Mouse (Mus musculus): ENCODE measurements around the gene Scyl2. TPM values are rescaled to one million over a fixed set of nuclear protein-coding genes. Genes with fewer than 3 reads are reported as not detected.
"Not testable (repeated sequence)": the region's sequence is repeated elsewhere in the genome, so short reads cannot be mapped to it uniquely, and the experiment has no call there.

Scyl2 gene
- total RNA-seq, 2 experiments from 2014 or later: 42.9 to 51.9 TPM

- DNase-seq (ENCODE audit: low spot score in 2 of 2): no peak
Observed at GRCm38 (mm10) chr10:89680517-89680916, 5.6 kb downstream of the Scyl2 start.

- no peak for DNase-seq (ENCODE audit: low spot score in 2 of 2)
Observed at GRCm38 (mm10) chr10:89679448-89679847, 6.6 kb downstream of the Scyl2 start.

GRCm38 (mm10) chr10:89678054-89678453 is 8.0 kb downstream of the Scyl2 start:
- no peak for DNase-seq (ENCODE audit: low spot score in 2 of 2)

GRCm38 (mm10) chr10:89676609-89677008 is 9.5 kb downstream of the Scyl2 start:
- no peak for DNase-seq (ENCODE audit: low spot score in 2 of 2)

GRCm38 (mm10) chr10:89670371-89670770 is 15.7 kb downstream of the Scyl2 start:
- DNase-seq (ENCODE audit: low spot score in 2 of 2): not testable (repeated sequence)

GRCm38 (mm10) chr10:89667571-89667970 is 18.5 kb downstream of the Scyl2 start:
- no peak for DNase-seq (ENCODE audit: low spot score in 2 of 2)

GRCm38 (mm10) chr10:89665679-89666078 is 20.4 kb downstream of the Scyl2 start:
- no peak for DNase-seq (ENCODE audit: low spot score in 2 of 2)

GRCm38 (mm10) chr10:89664977-89665645 is 21.0 kb downstream of the Scyl2 start:
- no peak for DNase-seq (ENCODE audit: low spot score in 2 of 2)

- DNase-seq (ENCODE audit: low spot score in 2 of 2): no peak
Observed at GRCm38 (mm10) chr10:89656366-89656765, 29.7 kb downstream of the Scyl2 start.

GRCm38 (mm10) chr10:89652912-89653311 is 33.2 kb downstream of the Scyl2 start:
- no peak for DNase-seq (ENCODE audit: low spot score in 2 of 2)

GRCm38 (mm10) chr10:89651691-89652090 is 34.4 kb downstream of the Scyl2 start:
- DNase-seq (ENCODE audit: low spot score in 2 of 2): no peak

GRCm38 (mm10) chr10:89646918-89647317 is 39.2 kb downstream of the Scyl2 start:
- no peak for DNase-seq (ENCODE audit: low spot score in 2 of 2)

- no peak for DNase-seq (ENCODE audit: low spot score in 2 of 2)
Observed at GRCm38 (mm10) chr10:89637001-89637400, 49.1 kb downstream of the Scyl2 start.

GRCm38 (mm10) chr10:89635018-89635417 is 51.1 kb downstream of the Scyl2 start:
- DNase-seq (ENCODE audit: low spot score in 2 of 2): no peak

- DNase-seq (ENCODE audit: low spot score in 2 of 2): no peak
Observed at GRCm38 (mm10) chr10:89633736-89634426, 52.2 kb downstream of the Scyl2 start.

- DNase-seq (ENCODE audit: low spot score in 2 of 2): no peak
Observed at GRCm38 (mm10) chr10:89633121-89633520, 53.0 kb downstream of the Scyl2 start.

GRCm38 (mm10) chr10:89631831-89632230 is 54.3 kb downstream of the Scyl2 start:
- DNase-seq (ENCODE audit: low spot score in 2 of 2): no peak

- DNase-seq (ENCODE audit: low spot score in 2 of 2): no peak
Observed at GRCm38 (mm10) chr10:89630564-89630963, 55.5 kb downstream of the Scyl2 start.

- DNase-seq (ENCODE audit: low spot score in 2 of 2): peak in 1 of 2 experiments; percentile 45
Observed at GRCm38 (mm10) chr10:89630052-89630451, 56.0 kb downstream of the Scyl2 start.

GRCm38 (mm10) chr10:89626714-89627113 is 59.4 kb downstream of the Scyl2 start:
- no peak for DNase-seq (ENCODE audit: low spot score in 2 of 2)

- DNase-seq (ENCODE audit: low spot score in 2 of 2): no peak
Observed at GRCm38 (mm10) chr10:89624196-89624595, 61.9 kb downstream of the Scyl2 start.

GRCm38 (mm10) chr10:89621129-89621528 is 65.0 kb downstream of the Scyl2 start, which contains the start of gene Slc17a8:
Slc17a8 (minus strand) TSS chr10:89621253.
- DNase-seq (ENCODE audit: low spot score in 2 of 2): no peak

GRCm38 (mm10) chr10:89599311-89599710 is 86.8 kb downstream of the Scyl2 start:
- peak in 1 of 2 experiments; percentile 5 for DNase-seq (ENCODE audit: low spot score in 2 of 2)

All from adrenal gland, adult 18-20 months (tissue).